In the genomic region with DNA sequence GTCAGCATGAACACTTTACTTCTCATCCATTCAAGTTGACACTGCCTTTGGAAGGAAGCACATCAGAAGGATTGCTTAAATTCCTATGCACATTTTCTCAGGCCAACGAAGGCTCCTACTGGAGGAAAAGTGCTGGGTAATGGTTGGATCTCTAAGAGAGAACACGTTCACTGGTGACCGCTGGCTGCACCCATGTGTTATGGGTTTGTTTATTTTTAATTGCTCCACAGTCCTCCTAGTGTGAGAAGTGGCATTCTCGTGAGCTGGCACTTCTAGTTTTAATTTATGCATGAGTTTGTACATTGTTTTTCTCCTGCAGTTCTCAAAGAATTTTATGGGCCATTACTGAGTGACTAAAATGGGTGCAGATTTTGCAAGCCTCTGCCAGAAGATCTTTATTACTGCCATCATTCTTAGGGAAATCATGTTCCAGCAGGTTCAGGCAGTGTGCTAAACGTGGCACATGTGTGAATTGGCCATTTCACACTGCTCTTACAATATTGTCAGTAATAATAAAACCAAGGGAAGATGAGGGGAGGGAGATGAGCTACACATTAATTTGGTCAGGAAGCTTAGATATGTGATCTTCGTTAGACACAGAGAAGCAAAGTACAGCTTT, we compare ENCODE assay signal across 28 mouse cellular contexts.
DNase-seq lines count a peak whose midpoint lies in the region; ATAC-seq and TF ChIP-seq lines count a peak whose summit lies in the region.
"Had no signal": no experiment of that assay in that cellular context is flagged by ENCODE, and none has a peak within 500 bp of the region (broad histone marks: within the 10 kb centered on the region; RNA-seq: fewer than 3 reads in every experiment).

No protein-coding gene starts in this region.

- H3K4me1 ChIP-seq in kidney, adult 2 months (ENCODE audit: control insufficient read depth, insufficient read depth, low read length) = no peaks in the 10 kb centered on the region
- H3K4me1 ChIP-seq in kidney, embryonic 14.5 days (ENCODE audit: control insufficient read depth, insufficient read depth, low read length) = no peaks in the 10 kb centered on the region
- H3K4me1 ChIP-seq in neural tube, embryonic 13.5 days (replicated peaks) = peaks cover 3% of the 10 kb centered on the region; the same call in 1 of the 2 replicates
- no peaks in the 10 kb centered on the region for H3K4me1 ChIP-seq in neural tube, embryonic 14.5 days (ENCODE audit: control insufficient read depth, insufficient read depth, low read length)
- H3K4me1 ChIP-seq in hindbrain, embryonic 16.5 days (ENCODE audit: control insufficient read depth, insufficient read depth, low read depth, low read length) = no peaks in the 10 kb centered on the region
- H3K4me1 ChIP-seq: embryonic facial prominence, embryonic 12.5 days; embryonic facial prominence, embryonic 15.5 days; forebrain, embryonic 13.5 days; heart, embryonic 10.5 days; heart, embryonic 13.5 days had no signal

- no peaks in the 10 kb centered on the region for H3K27me3 ChIP-seq in kidney, adult 2 months (replicated peaks; ENCODE audit: control insufficient read depth, insufficient read depth, low read length)
- no peaks in the 10 kb centered on the region for H3K27me3 ChIP-seq in kidney, embryonic 14.5 days (ENCODE audit: control insufficient read depth, insufficient read depth, low read length)
- H3K27me3 ChIP-seq in neural tube, embryonic 13.5 days = no peaks in the 10 kb centered on the region
- H3K27me3 ChIP-seq in neural tube, embryonic 14.5 days (ENCODE audit: control insufficient read depth, insufficient read depth, low read length) = no peaks in the 10 kb centered on the region
- H3K27me3 ChIP-seq in hindbrain, embryonic 16.5 days (replicated peaks; ENCODE audit: control insufficient read depth, insufficient read depth, low read length) = no peaks in the 10 kb centered on the region
- H3K27me3 ChIP-seq: CH12.LX; embryonic facial prominence, embryonic 12.5 days; embryonic facial prominence, embryonic 15.5 days; forebrain, embryonic 13.5 days; heart, embryonic 13.5 days had no signal

- H3K9ac ChIP-seq in kidney, embryonic 14.5 days (ENCODE audit: low read depth, low read length) = no peak overlapping the region
- H3K9ac ChIP-seq in neural tube, embryonic 13.5 days = no peak overlapping the region
- H3K9ac ChIP-seq in neural tube, embryonic 14.5 days (replicated peaks; ENCODE audit: low read depth, low read length) = no peak overlapping the region
- no peak overlapping the region for H3K9ac ChIP-seq in hindbrain, embryonic 16.5 days (ENCODE audit: low read depth, low read length)
- H3K9ac ChIP-seq: embryonic facial prominence, embryonic 12.5 days; embryonic facial prominence, embryonic 15.5 days; forebrain, embryonic 13.5 days; heart, embryonic 13.5 days; hindbrain, embryonic 14.5 days had no signal

- H3K9me3 ChIP-seq in kidney, embryonic 14.5 days (ENCODE audit: control insufficient read depth, low read length) = no peaks in the 10 kb centered on the region
- H3K9me3 ChIP-seq in neural tube, embryonic 13.5 days = no peaks in the 10 kb centered on the region
- H3K9me3 ChIP-seq in neural tube, embryonic 14.5 days (ENCODE audit: control insufficient read depth, low read length) = no peaks in the 10 kb centered on the region
- H3K9me3 ChIP-seq in hindbrain, embryonic 16.5 days (ENCODE audit: control insufficient read depth, low read length) = no peaks in the 10 kb centered on the region
- H3K9me3 ChIP-seq: embryonic facial prominence, embryonic 12.5 days; embryonic facial prominence, embryonic 15.5 days; forebrain, embryonic 13.5 days; heart, embryonic 10.5 days; heart, embryonic 13.5 days had no signal

- ATAC-seq in kidney, embryonic 14.5 days (ENCODE audit: low FRiP score, low TSS enrichment) = no peak
- ATAC-seq in neural tube, embryonic 13.5 days (ENCODE audit: low read depth) = peak; percentile 59; the same call in 1 of the 2 replicates
- ATAC-seq in neural tube, embryonic 14.5 days (ENCODE audit: low read depth) = peak; percentile 71
- ATAC-seq in hindbrain, embryonic 16.5 days = no peak
- ATAC-seq: activated CD4-positive, CD25-positive, alpha-beta regulatory T cell, adult 4 months; forebrain, embryonic 13.5 days; forebrain, embryonic 16.5 days had no signal

- no peaks in the 10 kb centered on the region for H3K36me3 ChIP-seq in kidney, adult 2 months (ENCODE audit: control insufficient read depth, insufficient read depth, low read length)
- no peaks in the 10 kb centered on the region for H3K36me3 ChIP-seq in kidney, embryonic 14.5 days (ENCODE audit: control insufficient read depth, insufficient read depth, low read length)
- H3K36me3 ChIP-seq in neural tube, embryonic 13.5 days = no peaks in the 10 kb centered on the region
- no peaks in the 10 kb centered on the region for H3K36me3 ChIP-seq in neural tube, embryonic 14.5 days (ENCODE audit: control insufficient read depth, insufficient read depth, low read length)
- no peaks in the 10 kb centered on the region for H3K36me3 ChIP-seq in hindbrain, embryonic 16.5 days (ENCODE audit: control insufficient read depth, insufficient read depth, low read length)
- H3K36me3 ChIP-seq: embryonic facial prominence, embryonic 12.5 days; embryonic facial prominence, embryonic 15.5 days; G1E; heart, embryonic 10.5 days; heart, embryonic 13.5 days had no signal

- TF ChIP-seq POLR2A in kidney, adult 2 months (IDR thresholded peaks at IDR 0.05; ENCODE audit: low read depth, low read length) = no peak

- no peak overlapping the region for H3K4me3 ChIP-seq in kidney, adult 2 months (ENCODE audit: insufficient read depth, low read depth, low read length)
- no peak overlapping the region for H3K4me3 ChIP-seq in kidney, embryonic 14.5 days (ENCODE audit: low read length)
- no peak overlapping the region for H3K4me3 ChIP-seq in neural tube, embryonic 13.5 days
- H3K4me3 ChIP-seq in neural tube, embryonic 14.5 days (ENCODE audit: low read depth, low read length) = no peak overlapping the region
- H3K4me3 ChIP-seq in hindbrain, embryonic 16.5 days (ENCODE audit: low read length) = no peak overlapping the region
- H3K4me3 ChIP-seq: embryonic facial prominence, embryonic 12.5 days; embryonic facial prominence, embryonic 15.5 days; forebrain, embryonic 13.5 days; heart, adult 2 months; heart, embryonic 10.5 days; heart, embryonic 13.5 days had no signal

- 31% methylated on average over 6 of the region's 6 CpGs for WGBS in kidney, adult 2 months
- WGBS in kidney, embryonic 14.5 days = 45% methylated on average over 6 of the region's 6 CpGs
- WGBS in neural tube, embryonic 13.5 days = 25% methylated on average over 6 of the region's 6 CpGs
- 32% methylated on average over 6 of the region's 6 CpGs for WGBS in neural tube, embryonic 14.5 days
- WGBS in hindbrain, embryonic 16.5 days = 49% methylated on average over 6 of the region's 6 CpGs

- no peak for TF ChIP-seq CTCF in kidney, adult 2 months (conservative IDR thresholded peaks at IDR 0.05; ENCODE audit: insufficient read depth, insufficient read length, low read depth, low read length)

- DNase-seq in kidney, adult 2 months = peak; percentile 13
- DNase-seq in neural tube, embryonic 10.5 days (ENCODE audit: extremely low spot score, low spot score) = no peak
- DNase-seq in lung, postnatal 25 days (ENCODE audit: low spot score) = no peak
- DNase-seq: adrenal gland, adult 8-10 months; adrenal gland, postnatal 25 days; B cell, adult 2 months; cerebellum, adult 18-20 months; cerebellum, adult 9-11 months; cerebellum, postnatal 25 days; gastrocnemius, postnatal 10 days; gastrocnemius, postnatal 36 days; heart, adult 2 months; heart, postnatal 14 days; heart, postnatal 4 days had no signal

- H3K27ac ChIP-seq in kidney, adult 2 months (ENCODE audit: insufficient read depth, low read depth, low read length) = no peak overlapping the region
- no peak overlapping the region for H3K27ac ChIP-seq in kidney, embryonic 14.5 days (ENCODE audit: low read depth, low read length)
- no peak overlapping the region for H3K27ac ChIP-seq in neural tube, embryonic 13.5 days (replicated peaks)
- no peak overlapping the region for H3K27ac ChIP-seq in neural tube, embryonic 14.5 days (ENCODE audit: low read depth, low read length)
- no peak overlapping the region for H3K27ac ChIP-seq in hindbrain, embryonic 16.5 days (ENCODE audit: low read depth, low read length)
- H3K27ac ChIP-seq: embryonic facial prominence, embryonic 12.5 days; embryonic facial prominence, embryonic 15.5 days; forebrain, embryonic 13.5 days; heart, adult 2 months; heart, embryonic 10.5 days; heart, embryonic 13.5 days; hindbrain, embryonic 14.5 days had no signal

- no peak overlapping the region for H3K4me2 ChIP-seq in kidney, embryonic 14.5 days (replicated peaks; ENCODE audit: low read depth, low read length)
- no peak overlapping the region for H3K4me2 ChIP-seq in neural tube, embryonic 13.5 days
- H3K4me2 ChIP-seq in neural tube, embryonic 14.5 days (ENCODE audit: low read depth, low read length) = no peak overlapping the region
- H3K4me2 ChIP-seq in hindbrain, embryonic 16.5 days (ENCODE audit: low read length) = no peak overlapping the region
- H3K4me2 ChIP-seq: embryonic facial prominence, embryonic 12.5 days; embryonic facial prominence, embryonic 15.5 days; forebrain, embryonic 13.5 days; heart, embryonic 13.5 days; hindbrain, embryonic 14.5 days had no signal

Comparison
In these comparisons a context has a peak if more than half of its experiments do, and no peak if none do; other contexts are left out.
1. ATAC-seq: peak in neural tube, embryonic 13.5 days (single experiment) and neural tube, embryonic 14.5 days (single experiment); none in kidney, embryonic 14.5 days (single experiment) and hindbrain, embryonic 16.5 days (single experiment).